ENCODE assay signal across 22 mouse cellular contexts in the genomic region with DNA sequence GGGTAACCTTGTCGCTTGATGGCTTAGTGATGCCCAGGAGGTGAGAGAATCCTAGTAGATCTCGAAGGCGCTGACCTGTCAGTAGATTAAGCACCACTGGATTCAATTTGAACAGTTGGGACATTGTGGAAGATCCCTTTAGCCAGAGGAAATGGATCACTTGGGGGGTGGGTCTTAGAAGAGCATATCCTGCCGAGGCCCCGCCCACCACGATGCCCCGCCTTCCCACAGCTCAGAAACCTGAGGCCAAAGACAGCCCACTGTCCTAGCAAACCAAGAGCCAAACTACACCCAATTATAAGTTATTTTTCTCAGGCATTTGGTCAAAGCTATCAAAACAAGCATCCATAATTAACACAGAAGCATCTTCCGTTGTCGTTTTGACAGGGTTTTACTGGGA.
"Had no signal": no experiment of that assay in that cellular context is flagged by ENCODE, and none has a peak within 500 bp of the region (broad histone marks: within the 10 kb centered on the region; RNA-seq: fewer than 3 reads in every experiment).

No protein-coding gene starts in this region.

- H3K4me3 ChIP-seq: kidney, embryonic 15.5 days; limb, embryonic 10.5 days; limb, embryonic 13.5 days; liver, embryonic 13.5 days; midbrain, embryonic 12.5 days; midbrain, embryonic 15.5 days; myocyte; neural tube, embryonic 13.5 days had no signal

- H3K9ac ChIP-seq: kidney, embryonic 15.5 days; limb, embryonic 13.5 days; liver, embryonic 13.5 days; lung, embryonic 14.5 days; midbrain, embryonic 12.5 days; midbrain, embryonic 15.5 days; neural tube, embryonic 13.5 days had no signal

- H3K9me3 ChIP-seq: kidney, embryonic 15.5 days; limb, embryonic 10.5 days; limb, embryonic 13.5 days; liver, embryonic 13.5 days; midbrain, embryonic 12.5 days; midbrain, embryonic 15.5 days; neural tube, embryonic 13.5 days had no signal

- H3K27me3 ChIP-seq: kidney, embryonic 15.5 days; limb, embryonic 13.5 days; liver, embryonic 13.5 days; midbrain, embryonic 15.5 days; neural tube, embryonic 13.5 days had no signal

- H3K27ac ChIP-seq: kidney, embryonic 15.5 days; limb, embryonic 10.5 days; limb, embryonic 13.5 days; liver, embryonic 13.5 days; macrophage; midbrain, embryonic 12.5 days; midbrain, embryonic 15.5 days had no signal

- H3K36me3 ChIP-seq: kidney, embryonic 15.5 days; limb, embryonic 10.5 days; limb, embryonic 13.5 days; liver, embryonic 13.5 days; midbrain, embryonic 12.5 days; midbrain, embryonic 15.5 days had no signal

- DNase-seq: kidney, adult 11 months; kidney, adult 8-10 months; kidney, postnatal 10 days; kidney, postnatal 36 days; layer of hippocampus, adult 9-11 months; liver; liver, embryonic 13.5 days; lung, embryonic 14.5 days; retina, postnatal 1 day; right cerebral cortex, postnatal 25 days; spleen, adult 18-20 months; thymus, adult 18-20 months; thymus, postnatal 14 days; thymus, postnatal 4 days had no signal
